Mouse (Mus musculus): ENCODE results near the gene Rmdn2.

DNA sequence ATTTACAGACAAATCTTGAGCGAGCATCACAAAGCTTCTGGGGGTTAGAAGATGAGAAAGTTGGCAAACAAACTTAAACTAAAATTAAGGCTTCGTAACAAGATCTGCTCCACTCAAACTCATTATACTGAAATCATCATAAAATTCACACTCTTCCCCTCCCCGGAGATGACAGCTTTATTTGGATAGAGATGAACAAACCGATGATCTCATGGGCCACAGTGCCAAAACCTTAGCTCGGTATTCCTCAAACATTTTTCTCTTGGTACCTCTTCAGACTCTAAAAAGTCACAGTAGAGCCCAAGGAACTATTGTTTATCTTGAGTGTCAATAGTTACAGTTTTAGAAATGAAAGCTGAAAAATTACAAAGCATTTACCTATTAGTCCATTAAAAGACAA lies 115.0 kb downstream of the Rmdn2 start:
- TF ChIP-seq CTCF (IDR thresholded peaks at IDR 0.05; ENCODE audit: low read depth) (no peak), EP300 (optimal IDR thresholded peaks at IDR 0.05) (no peak)

All from stomach, postnatal 0 days (tissue).